Mouse (Mus musculus) left cerebral cortex, postnatal 10 days (tissue): ENCODE results near the gene Isoc2a. TPM values are rescaled to one million over a fixed set of nuclear protein-coding genes. Genes with fewer than 3 reads are reported as not detected.
"Not testable (repeated sequence)": the region's sequence is repeated elsewhere in the genome, so short reads cannot be mapped to it uniquely, and the experiment has no call there.

Experiments used
- DNase-seq, 2 experiments: peaks; one replicate each; pipeline ENCODE4 v3.0.0; 2021 to 2022; ENCODE audit warnings: low spot score in 2 of 2, mixed read lengths in 1 of 2; ENCODE audit errors: extremely low spot score in 1 of 2
- intact Hi-C: fragments of 180-260 bp; cut with DNase I; formaldehyde crosslinking; loops from one replicate; pipeline ENCODE4 v1.15.1; 2025
- total RNA-seq, 2 experiments: library from RNA; stranded (reverse); gene quantifications; 2 replicates each; pipeline ENCODE4 v1.2.3; 2021

The Isoc2a gene
- total RNA-seq, 2 experiments from 2014 or later, result 6.4 to 6.8 TPM

DNA sequence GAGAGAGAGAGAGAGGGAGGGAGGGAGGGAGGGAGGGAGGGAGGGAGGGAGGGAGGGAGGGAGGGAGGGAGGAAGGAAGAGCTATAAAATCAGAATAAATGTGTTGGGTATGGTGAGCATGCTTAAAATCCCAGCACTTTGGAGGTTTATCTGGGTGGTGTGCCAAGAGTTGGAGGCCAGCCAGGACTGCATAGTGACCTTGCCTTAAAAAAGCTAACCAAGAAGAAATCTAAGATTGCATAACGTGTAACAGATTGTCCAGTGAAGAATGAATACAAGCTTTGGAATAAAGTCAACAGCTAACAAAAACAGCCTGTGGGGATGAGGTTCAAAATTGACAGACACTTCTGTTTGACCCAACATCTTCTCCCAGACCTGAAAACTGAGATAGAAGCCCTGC lies 13.9 kb upstream of the Isoc2a start:
- DNase-seq, result peak in 1 of 2 experiments; percentile 71

DNA sequence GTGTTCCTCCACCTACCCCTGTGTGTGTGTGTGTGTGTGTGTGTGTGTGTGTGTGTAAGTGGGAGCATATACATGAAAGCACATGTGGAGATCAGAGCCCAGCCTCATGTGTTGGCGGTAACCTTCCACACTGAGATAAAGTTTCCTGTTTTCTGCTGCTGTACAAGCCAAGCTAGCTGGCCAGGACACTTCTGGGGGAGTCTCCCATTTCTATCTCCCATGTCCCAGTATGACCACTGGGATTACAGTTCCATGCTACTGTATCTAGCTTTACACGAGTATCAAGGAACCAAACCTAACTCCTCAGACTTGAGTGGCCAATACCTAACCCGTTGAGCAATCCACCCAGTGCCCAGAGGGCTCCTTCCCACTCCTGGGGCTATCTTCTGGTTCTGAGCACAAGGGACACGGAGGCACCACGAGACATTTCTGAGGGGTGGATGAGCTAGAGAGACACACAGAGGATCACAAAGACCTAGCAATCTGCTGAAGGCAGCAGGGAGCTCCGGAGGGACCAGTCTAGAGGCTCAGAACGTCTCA lies 13.3 kb upstream of the Isoc2a start:
- intact Hi-C loops, result no loop called here

More for the DNA sequence above, 13.9 kb upstream of the Isoc2a start:
- intact Hi-C loops, result no loop called here

DNA sequence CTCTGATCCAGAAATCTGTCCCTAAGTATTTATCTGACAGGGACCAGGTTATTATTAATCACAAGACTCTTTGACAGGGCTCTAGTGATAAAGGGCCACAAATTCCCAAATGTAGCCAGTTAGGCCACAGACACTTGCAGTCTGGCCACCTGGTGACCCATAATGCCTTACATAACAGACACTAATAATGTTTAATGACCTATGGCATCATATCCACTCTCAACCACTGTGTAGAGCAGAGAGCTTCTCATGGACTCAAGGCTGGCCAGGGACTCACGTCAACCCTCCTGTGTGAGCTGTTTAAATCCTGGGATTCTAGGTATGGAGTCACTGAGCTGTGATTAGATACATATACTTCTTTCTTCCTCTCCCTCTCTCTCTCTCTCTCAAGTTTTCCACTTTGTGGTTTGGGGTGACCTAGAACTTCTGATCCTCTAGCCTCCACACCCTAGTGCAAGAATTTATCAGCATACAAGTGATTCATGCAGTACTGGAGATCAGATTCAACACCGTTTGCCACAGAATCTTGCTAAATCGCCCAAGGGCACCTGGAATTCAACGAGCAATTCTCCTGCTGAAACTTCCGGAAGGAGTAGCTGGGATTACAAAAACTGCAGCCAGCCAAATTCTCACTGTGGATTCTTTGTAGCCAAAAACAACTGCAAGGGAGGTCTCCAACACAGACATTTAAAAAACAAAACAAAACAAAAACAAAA lies 12.7 kb upstream of the Isoc2a start:
- DNase-seq, result no peak
- intact Hi-C loops, result no loop called here

More for the DNA sequence above, 13.3 kb upstream of the Isoc2a start:
- DNase-seq, result no peak

DNA sequence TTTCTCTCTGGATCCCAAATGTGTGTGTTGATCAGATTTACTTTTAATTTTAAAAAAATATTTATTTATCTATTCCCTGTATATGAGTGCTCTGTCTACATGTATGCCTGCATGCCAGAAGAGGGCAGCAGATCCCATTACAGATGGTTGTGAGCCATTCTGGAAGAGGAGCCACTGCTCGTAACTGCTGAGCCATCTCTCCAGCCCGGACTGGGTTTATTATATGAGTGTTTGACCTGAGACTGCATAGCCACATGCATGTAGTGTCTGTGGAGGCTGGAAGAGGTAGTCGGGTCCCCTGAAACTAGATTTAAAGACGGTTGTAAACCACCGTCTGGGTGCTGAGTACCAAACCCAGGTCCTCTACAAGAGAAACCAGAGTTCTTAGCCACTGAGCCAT lies 11.9 kb upstream of the Isoc2a start:
- no peak for DNase-seq
- intact Hi-C loops, result loop anchor here (5.0 kb wide), 1 partner anchor 77 kb away; no protein-coding TSS in a partner anchor

DNA sequence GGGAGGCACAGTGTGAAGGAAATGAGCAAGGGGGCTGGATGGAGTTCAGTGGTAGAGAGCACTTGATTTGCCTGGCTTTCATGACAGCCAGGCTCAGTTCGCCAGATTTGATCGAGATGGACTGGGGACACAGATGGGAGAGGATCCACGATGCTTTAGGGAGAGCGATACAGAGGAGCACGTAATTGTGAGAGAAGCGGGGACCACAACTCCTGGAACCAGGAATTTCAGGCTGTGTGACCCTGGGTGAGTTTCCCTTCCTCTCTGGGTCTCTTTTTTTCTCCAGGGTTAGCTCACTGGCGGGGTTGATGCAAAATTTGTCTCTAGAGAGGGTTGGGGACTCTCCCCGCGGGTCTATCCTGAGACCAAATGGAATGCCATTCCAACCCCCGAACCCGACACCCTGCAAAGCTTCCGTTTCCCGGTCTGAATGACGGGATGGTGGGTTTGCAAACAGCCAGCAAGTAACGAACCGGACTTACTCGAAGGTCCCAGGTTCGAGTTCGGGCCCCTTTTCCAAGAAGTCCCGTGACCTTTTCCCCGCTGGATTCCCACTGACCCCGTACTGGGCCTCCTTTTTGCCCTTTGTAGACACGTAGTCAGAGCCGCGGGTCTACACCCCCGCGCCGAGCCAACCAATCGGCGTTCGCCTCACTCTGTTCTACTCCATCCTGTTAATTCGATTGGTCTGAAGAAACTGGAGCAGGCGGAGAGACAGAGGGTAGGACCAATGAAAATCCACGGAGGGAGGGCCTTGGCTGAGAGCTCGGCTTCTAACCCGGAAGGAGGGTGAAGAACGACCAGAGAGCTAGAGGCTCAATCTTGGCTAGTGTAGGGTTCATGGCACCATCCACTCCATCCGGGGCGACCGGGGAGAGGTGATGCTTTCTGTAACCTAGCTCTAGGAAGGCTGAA lies 11.1 kb upstream of the Isoc2a start:
- intact Hi-C loops, result loop anchor here (5.0 kb wide), 1 partner anchor 76 kb away; no protein-coding TSS in a partner anchor
- DNase-seq, result peak; percentile 94 to 97

DNA sequence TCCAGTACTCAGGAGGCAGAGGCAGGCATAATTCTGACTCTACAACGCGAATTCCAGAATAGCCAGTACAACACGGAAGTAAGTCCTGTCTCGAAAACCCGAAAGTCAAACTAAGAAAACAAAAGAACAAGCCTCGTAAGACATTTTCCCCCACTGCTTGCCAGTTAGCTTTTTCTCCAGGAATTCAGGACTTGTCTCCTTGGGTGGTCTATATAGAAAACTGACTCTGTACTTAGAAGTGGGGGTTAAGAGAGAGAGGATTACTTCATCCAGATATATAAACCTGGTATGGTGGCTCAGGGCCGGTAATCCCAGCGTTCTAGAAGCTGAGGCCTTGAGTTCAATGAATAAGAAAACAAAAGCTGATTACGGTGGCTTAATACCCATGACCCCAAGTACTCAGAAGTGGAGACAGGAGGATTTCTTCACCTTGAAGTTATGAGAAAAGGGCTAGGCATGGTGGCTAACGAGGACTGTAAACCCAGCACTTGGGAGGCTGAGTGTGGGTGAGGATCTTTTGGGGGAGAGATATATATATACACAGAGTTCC lies 10.2 kb upstream of the Isoc2a start:
- DNase-seq, result no peak
- intact Hi-C loops, result loop anchor here (5.0 kb wide), 1 partner anchor 76 kb away; no protein-coding TSS in a partner anchor

DNA sequence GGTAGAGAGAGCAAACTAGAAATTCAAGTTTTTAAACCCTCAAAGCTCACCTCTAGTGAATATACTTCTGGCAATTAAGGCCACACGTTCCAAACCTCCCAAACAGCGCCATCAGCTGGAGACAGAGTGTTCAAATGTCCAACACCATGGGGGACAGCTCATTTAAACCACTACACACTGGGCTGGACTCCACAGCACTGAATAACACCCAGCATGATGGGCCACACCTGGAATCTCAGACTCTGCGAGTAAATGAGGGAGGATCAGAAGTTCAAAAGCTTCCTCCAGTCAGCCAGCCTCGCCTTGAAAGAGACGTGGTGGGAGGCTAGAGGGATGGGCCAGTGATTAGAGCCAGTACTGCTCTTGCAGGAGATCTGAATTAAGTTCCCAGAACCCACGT lies 6.8 kb upstream of the Isoc2a start, which contains the start of gene Isoc2b:
Gene Isoc2b (minus strand): TSS at position 126 of the 400 bp plus-strand sequence.
- DNase-seq, result no peak
- intact Hi-C loops, result no loop called here

DNA sequence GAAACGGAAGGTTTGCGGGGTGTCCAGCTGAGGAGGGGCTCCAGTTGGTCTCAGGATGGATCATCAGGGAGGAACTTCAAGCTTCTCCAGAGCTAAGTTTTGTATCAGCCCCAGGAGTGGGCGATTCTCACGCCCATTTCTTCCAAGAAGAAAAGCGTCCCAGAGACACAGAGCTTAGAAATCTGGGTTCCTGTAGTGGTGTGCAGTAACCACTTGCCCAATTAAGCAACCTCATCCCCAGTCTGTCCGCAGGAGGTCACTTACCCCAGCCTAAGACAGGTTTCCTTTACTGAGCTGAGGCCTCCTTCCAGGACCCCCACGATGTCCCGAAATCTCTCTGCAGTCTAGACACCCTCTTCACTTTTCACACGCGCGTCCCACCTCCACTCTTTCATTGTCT lies 273 bp downstream of the Isoc2a start:
- intact Hi-C loops, result no loop called here
- no peak for DNase-seq

DNA sequence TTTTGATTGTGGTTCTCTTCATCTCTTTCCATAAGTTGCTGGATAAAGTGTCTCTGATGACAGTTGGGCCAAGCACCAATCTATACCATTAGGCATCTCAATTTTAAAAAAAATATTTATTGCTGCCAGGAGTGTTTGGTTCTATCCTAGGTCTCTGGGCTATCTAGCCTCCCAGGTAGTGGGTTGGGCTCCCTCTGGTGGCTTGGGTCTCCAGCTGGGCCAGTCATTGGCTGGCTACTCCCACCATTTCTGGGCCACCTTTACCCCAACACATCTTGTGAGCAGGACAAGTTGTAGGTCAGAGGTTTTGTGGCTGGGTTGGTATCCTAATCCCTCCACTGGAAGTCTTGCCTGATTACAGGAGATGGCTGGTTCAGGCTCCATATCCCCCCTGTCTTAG lies 1.2 kb downstream of the Isoc2a start:
- intact Hi-C loops, result no loop called here
- DNase-seq, result no peak

DNA sequence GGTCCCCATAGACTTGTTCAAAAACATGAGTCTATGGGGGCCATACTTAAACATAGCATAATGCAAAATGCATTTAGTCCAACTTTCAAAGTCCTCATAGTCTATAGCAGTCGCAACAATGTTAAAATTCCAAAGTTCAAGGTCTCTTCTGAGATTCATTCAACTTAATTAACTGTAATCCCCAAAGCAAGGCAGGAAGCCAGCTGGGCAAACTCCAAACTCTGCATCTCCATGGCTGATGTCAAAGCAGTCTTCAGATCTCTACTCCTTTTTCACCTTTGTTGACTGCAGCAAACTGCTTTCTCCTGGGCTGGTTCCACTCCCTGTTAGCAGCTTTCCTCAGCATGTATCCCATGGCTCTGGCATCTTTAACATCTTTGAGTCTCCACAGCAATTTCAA lies 2.1 kb downstream of the Isoc2a start:
- DNase-seq, intact Hi-C loops: not testable (repeated sequence)

DNA sequence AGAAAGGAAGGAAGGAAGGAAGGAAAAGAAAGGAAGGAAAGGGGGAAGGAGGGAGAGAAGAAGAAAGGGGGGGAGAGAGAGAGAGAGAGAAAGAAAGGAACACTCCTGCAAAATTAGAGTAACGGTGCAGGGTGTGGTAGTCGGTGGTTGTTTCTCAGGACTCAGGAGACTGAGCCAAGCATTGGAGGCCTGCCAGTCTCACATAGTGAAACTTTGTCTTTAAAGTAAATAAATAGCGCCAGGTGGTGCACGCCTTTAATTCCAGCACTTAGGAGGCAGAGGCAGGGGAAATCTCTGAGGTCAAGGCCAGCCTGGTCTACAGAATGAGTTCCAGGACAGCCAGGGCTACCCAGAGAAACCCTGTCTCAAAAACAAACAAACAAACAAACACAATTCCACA lies 9.7 kb downstream of the Isoc2a start:
- intact Hi-C loops, result no loop called here
- no peak for DNase-seq

DNA sequence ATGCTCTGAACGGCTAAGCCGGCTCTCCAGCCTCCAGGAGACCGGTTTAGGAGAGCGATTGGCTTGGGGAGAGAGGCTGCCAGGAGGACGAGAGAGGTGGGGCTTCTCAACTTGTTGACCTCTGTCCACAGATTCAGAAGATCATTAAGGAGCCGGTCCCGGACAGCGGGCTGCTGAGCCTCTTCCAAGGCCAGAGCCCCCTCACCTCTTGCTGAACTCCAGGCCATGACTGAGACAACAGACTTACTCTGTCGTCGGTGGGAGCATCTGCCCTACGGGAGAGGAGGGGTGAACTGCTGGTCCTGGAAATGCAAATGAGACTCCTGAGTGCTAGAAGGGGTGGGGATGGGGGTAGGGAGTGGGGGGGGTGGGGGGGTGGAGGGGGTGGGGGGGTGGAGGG lies 18.2 kb downstream of the Isoc2a start:
- DNase-seq, result no peak
- intact Hi-C loops, result no loop called here

DNA sequence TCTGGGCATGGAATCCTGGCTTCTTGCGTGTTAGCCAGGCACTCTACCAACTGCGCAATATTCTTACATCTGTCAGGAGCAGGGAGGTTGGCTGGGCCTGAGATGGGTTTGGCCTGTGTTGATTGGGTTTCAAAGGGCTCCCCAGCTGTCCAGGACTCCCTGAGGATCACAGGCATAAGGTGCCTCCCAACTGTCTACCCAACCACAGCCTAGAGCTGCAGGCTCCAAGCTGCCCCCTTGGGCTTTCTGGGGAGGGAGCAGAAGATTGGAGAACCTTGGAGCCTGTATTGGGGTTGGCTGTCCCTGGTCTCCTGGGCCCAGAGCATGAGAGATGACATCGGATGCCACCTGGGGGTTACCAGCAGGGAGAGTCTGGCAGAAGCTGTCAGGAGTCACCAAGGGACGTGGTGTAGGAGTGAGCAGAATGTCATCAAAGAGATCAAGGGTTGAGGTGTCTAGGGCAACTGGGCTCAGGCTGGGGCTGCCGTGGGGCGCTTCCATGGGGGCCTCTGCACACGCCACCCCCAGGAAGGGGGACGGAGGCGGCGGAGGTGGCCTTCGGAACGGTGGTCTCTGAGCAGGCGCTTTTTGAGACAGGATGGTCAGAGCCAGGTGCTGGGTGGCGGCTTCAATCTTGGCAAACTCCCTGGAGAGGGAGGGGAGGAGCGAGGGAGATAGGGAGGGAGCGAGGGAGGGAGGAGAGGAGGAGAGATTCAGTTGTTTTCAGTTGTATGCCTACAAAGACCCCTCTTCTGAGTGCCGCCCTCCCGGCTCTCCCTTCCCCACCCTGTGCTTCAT lies 22.1 kb downstream of the Isoc2a start:
- intact Hi-C loops, result no loop called here
- DNase-seq, result no peak

DNA sequence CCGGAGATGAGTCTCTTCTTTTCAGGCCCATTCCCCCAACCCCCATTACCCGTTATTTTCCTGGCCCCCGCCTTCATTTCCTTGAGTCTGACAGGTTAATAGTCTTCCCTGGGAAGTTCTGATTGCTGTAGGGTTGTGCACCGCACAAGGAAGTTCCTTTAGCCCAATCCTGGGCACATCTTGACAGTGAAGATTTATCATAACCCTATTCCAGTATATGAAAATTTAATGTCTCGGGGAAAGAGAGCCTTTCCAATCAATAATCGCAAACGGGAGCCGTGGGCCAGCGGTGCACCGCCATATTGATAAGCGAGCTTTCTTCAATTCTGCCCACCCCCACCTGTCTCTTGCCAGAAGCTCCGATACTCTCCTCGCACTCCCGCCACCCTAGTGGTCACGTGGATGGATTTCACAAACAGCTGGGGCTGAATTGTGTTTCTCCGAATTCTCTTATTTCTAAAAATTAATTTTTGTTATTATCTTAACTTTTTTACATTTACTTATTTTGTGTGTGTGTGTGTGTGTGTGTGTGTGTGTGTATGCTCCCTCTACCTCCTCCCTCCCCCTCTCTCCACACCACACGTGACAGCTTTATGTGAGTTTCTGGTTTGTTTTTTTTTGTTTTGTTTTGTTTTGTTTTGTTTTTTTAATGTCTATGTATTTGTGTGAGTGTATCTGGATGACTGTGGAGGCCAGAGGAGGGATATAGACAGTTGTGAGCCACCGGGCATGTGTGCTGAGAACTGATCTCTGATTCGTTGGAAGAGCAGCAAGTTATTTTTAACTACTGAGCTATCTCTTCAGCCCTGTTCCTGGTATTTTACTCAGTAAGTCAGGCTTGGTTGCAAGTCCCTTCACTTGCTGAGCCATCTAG lies 22.9 kb downstream of the Isoc2a start:
- peak in 1 of 2 experiments; percentile 55 for DNase-seq
- intact Hi-C loops, result no loop called here

DNA sequence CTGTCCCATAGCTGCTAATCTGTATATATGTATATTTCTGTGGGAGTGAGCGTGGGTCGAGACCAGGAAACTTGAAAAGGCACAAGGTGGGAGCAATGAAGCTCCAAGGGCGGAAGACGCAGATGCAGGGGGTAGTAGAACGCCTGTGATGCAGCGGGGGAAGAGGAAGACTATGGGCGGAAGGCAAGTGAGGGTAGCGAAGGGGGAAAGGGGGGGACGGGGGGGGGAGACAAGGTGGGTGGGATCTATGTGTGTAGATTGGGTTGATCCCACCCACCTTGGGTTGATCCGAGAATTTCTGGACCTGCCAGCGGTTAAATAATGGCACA lies 23.5 kb downstream of the Isoc2a start:
- intact Hi-C loops, result no loop called here
- no peak for DNase-seq

DNA sequence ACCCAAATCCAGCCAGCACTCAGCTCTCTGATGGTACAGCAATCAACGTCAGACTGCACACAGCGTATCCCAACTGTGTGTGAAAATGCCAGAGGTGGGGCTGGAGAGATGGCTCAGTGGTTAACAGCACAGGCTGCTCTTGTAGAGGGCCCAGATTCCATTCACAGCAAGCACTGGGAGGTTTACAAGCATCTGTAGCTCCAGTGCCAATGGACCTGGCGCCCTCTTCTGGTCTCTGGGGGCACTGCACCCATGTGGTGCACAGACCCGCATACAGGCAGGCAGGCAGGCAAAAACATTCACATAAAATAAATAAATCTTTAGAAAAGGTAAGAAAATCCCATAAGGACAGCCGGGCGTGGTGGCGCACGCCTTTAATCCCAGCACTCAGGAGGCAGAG lies 24.2 kb downstream of the Isoc2a start:
- intact Hi-C loops, result no loop called here
- peak in 1 of 2 experiments; percentile 59 for DNase-seq

DNA sequence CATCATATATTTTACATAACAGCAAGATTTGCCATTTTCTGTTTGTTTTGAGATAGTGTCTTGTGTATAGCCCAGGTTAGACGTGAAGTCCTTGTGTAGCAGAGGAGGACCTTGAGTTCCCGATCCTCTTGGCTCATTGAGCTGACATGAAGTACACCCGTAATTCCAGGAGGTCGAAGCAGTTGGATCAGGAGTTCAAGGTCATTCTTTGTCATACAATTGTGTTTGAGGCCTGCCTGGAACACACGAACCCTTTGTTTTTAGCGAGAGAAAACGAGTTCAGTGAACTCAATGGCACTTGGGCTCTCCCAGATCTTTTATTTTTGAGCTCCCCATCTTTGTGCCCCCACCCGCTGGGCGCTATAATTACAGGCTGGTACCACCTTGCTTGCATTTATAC lies 25.5 kb downstream of the Isoc2a start:
- intact Hi-C loops, result no loop called here
- DNase-seq, result no peak

DNA sequence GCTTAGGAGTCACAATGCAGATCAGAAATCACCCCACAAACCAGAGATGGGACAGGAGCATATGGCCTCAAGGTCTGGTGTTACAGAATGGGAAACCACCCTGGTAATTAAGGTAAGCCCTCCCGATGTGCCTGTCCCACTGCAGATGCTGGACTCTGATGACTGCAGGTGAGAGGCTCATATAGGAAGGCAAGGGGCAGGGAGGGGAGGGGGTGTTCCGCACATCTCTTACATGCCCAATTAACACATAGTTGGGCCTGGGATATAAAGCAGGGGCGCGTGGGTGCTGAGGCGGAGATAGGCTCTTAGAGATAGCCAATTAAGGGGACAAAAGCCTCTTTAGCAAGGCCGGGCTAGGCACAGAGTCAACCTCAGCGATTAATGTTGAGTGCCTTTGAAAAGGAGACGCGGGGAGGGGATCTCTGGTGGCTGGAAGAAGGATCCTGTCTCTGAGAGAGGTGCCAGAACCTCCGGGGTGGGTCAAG lies 29.6 kb downstream of the Isoc2a start, which contains the start of gene Gm36210:
Gene Gm36210 (minus strand): TSS at position 51 of the 485 bp plus-strand sequence.
- intact Hi-C loops, result no loop called here
- DNase-seq, result no peak
